Mouse (Mus musculus): ENCODE results near the gene Ehhadh. TPM values are rescaled to one million over a fixed set of nuclear protein-coding genes. Genes with fewer than 3 reads are reported as not detected.

Gene Ehhadh
- total and polyA plus RNA-seq, 3 experiments: 0.01 to 0.11 TPM; not detected in 1

GRCm38 (mm10) chr16:21781895-21782294 is 5.7 kb downstream of the Ehhadh start:
- DNase-seq (ENCODE audit: low spot score): no peak
- H3K4me3 ChIP-seq (ENCODE audit: low read depth, low read length): no peak overlapping the region
- no peaks in the 10 kb centered on the region for H3K36me3 ChIP-seq (replicated peaks)
- no peaks in the 10 kb centered on the region for H3K27me3 ChIP-seq (ENCODE audit: insufficient read depth, low read length)
- no peaks in the 10 kb centered on the region for H3K9me3 ChIP-seq (replicated peaks)
- H3K4me1 ChIP-seq (ENCODE audit: insufficient read depth, low read depth, low read length): peaks cover 20% of the 10 kb centered on the region
- TF ChIP-seq CTCF (IDR thresholded peaks at IDR 0.05; ENCODE audit: low read depth, low read length) (no peak), POLR2AphosphoS5 (IDR thresholded peaks at IDR 0.05; ENCODE audit: insufficient replicate concordance, low read depth, low read length) (no peak), GATA2 (IDR thresholded peaks at IDR 0.05; ENCODE audit: borderline replicate concordance, low read depth, low read length) (no peak), GATA1 (IDR thresholded peaks at IDR 0.05; ENCODE audit: borderline replicate concordance, low read length) (no peak), TAL1 (conservative IDR thresholded peaks at IDR 0.05; ENCODE audit: low read depth, low read length) (no peak)
- ATAC-seq (ENCODE audit: extremely low read depth, insufficient number of reproducible peaks, low FRiP score, poor library complexity, severe bottlenecking): no peak

GRCm38 (mm10) chr16:21781277-21781676 is 6.3 kb downstream of the Ehhadh start:
- Histone ChIP-seq H3K27me3 (ENCODE audit: insufficient read depth, low read length) (no peaks in the 10 kb centered on the region), H3K4me1 (ENCODE audit: insufficient read depth, low read depth, low read length) (peaks cover 20% of the 10 kb centered on the region), H3K36me3 (replicated peaks) (no peaks in the 10 kb centered on the region), H3K4me3 (ENCODE audit: low read depth, low read length) (no peak overlapping the region), H3K9me3 (replicated peaks) (no peaks in the 10 kb centered on the region)
- ATAC-seq (ENCODE audit: extremely low read depth, insufficient number of reproducible peaks, low FRiP score, poor library complexity, severe bottlenecking) (no peak), DNase-seq (ENCODE audit: low spot score) (no peak)
- TF ChIP-seq GATA1 (IDR thresholded peaks at IDR 0.05; ENCODE audit: borderline replicate concordance, low read length): no peak
- TF ChIP-seq GATA2 (IDR thresholded peaks at IDR 0.05; ENCODE audit: borderline replicate concordance, low read depth, low read length): no peak
- no peak for TF ChIP-seq CTCF (IDR thresholded peaks at IDR 0.05; ENCODE audit: low read depth, low read length)
- no peak for TF ChIP-seq POLR2AphosphoS5 (IDR thresholded peaks at IDR 0.05; ENCODE audit: insufficient replicate concordance, low read depth, low read length)
- TF ChIP-seq TAL1 (conservative IDR thresholded peaks at IDR 0.05; ENCODE audit: low read depth, low read length): no peak

GRCm38 (mm10) chr16:21779149-21779548 is 8.5 kb downstream of the Ehhadh start:
- H3K4me1 ChIP-seq (ENCODE audit: insufficient read depth, low read depth, low read length): peaks cover 16% of the 10 kb centered on the region
- TF ChIP-seq GATA2 (IDR thresholded peaks at IDR 0.05; ENCODE audit: borderline replicate concordance, low read depth, low read length) (no peak), POLR2AphosphoS5 (IDR thresholded peaks at IDR 0.05; ENCODE audit: insufficient replicate concordance, low read depth, low read length) (no peak), GATA1 (IDR thresholded peaks at IDR 0.05; ENCODE audit: borderline replicate concordance, low read length) (no peak), TAL1 (conservative IDR thresholded peaks at IDR 0.05; ENCODE audit: low read depth, low read length) (no peak), CTCF (IDR thresholded peaks at IDR 0.05; ENCODE audit: low read depth, low read length) (no peak)
- no peak for DNase-seq (ENCODE audit: low spot score)
- H3K36me3 ChIP-seq (replicated peaks): no peaks in the 10 kb centered on the region
- H3K4me3 ChIP-seq (ENCODE audit: low read depth, low read length): peak overlapping the region; percentile 63; the same call in 1 of the 2 replicates
- peaks cover 10% of the 10 kb centered on the region for H3K27me3 ChIP-seq (ENCODE audit: insufficient read depth, low read length)
- no peaks in the 10 kb centered on the region for H3K9me3 ChIP-seq (replicated peaks)
- no peak for ATAC-seq (ENCODE audit: extremely low read depth, insufficient number of reproducible peaks, low FRiP score, poor library complexity, severe bottlenecking)

GRCm38 (mm10) chr16:21778293-21778866 is 9.2 kb downstream of the Ehhadh start:
- peak; percentile 49 for ATAC-seq (ENCODE audit: extremely low read depth, insufficient number of reproducible peaks, low FRiP score, poor library complexity, severe bottlenecking)
- peak; percentile 24 for DNase-seq (ENCODE audit: low spot score)
- peak overlapping the region; percentile 63 for H3K4me3 ChIP-seq (ENCODE audit: low read depth, low read length)
- peaks cover 16% of the 10 kb centered on the region for H3K4me1 ChIP-seq (ENCODE audit: insufficient read depth, low read depth, low read length)
- TF ChIP-seq CTCF (IDR thresholded peaks at IDR 0.05; ENCODE audit: low read depth, low read length) (no peak), TAL1 (conservative IDR thresholded peaks at IDR 0.05; ENCODE audit: low read depth, low read length) (no peak), GATA1 (IDR thresholded peaks at IDR 0.05; ENCODE audit: borderline replicate concordance, low read length) (no peak), POLR2AphosphoS5 (IDR thresholded peaks at IDR 0.05; ENCODE audit: insufficient replicate concordance, low read depth, low read length) (no peak), GATA2 (IDR thresholded peaks at IDR 0.05; ENCODE audit: borderline replicate concordance, low read depth, low read length) (no peak)
- H3K36me3 ChIP-seq (replicated peaks): no peaks in the 10 kb centered on the region
- peaks cover 15% of the 10 kb centered on the region for H3K27me3 ChIP-seq (ENCODE audit: insufficient read depth, low read length)
- no peaks in the 10 kb centered on the region for H3K9me3 ChIP-seq (replicated peaks)

- H3K27me3 ChIP-seq (ENCODE audit: insufficient read depth, low read length): peaks cover 25% of the 10 kb centered on the region
- H3K9me3 ChIP-seq (replicated peaks): no peaks in the 10 kb centered on the region
- no peak for ATAC-seq (ENCODE audit: extremely low read depth, insufficient number of reproducible peaks, low FRiP score, poor library complexity, severe bottlenecking)
- H3K36me3 ChIP-seq (replicated peaks): no peaks in the 10 kb centered on the region
- DNase-seq (ENCODE audit: low spot score): no peak
- TF ChIP-seq GATA1 (IDR thresholded peaks at IDR 0.05; ENCODE audit: borderline replicate concordance, low read length) (no peak), CTCF (IDR thresholded peaks at IDR 0.05; ENCODE audit: low read depth, low read length) (no peak), POLR2AphosphoS5 (IDR thresholded peaks at IDR 0.05; ENCODE audit: insufficient replicate concordance, low read depth, low read length) (no peak), TAL1 (conservative IDR thresholded peaks at IDR 0.05; ENCODE audit: low read depth, low read length) (no peak), GATA2 (IDR thresholded peaks at IDR 0.05; ENCODE audit: borderline replicate concordance, low read depth, low read length) (no peak)
- H3K4me1 ChIP-seq (ENCODE audit: insufficient read depth, low read depth, low read length): peaks cover 16% of the 10 kb centered on the region
- no peak overlapping the region for H3K4me3 ChIP-seq (ENCODE audit: low read depth, low read length)
Measured at GRCm38 (mm10) chr16:21774725-21775124, 12.9 kb downstream of the Ehhadh start.

- DNase-seq (ENCODE audit: low spot score) (peak; percentile 16), ATAC-seq (ENCODE audit: extremely low read depth, insufficient number of reproducible peaks, low FRiP score, poor library complexity, severe bottlenecking) (no peak)
- TF ChIP-seq POLR2AphosphoS5 (IDR thresholded peaks at IDR 0.05; ENCODE audit: insufficient replicate concordance, low read depth, low read length) (no peak), GATA2 (IDR thresholded peaks at IDR 0.05; ENCODE audit: borderline replicate concordance, low read depth, low read length) (no peak), CTCF (IDR thresholded peaks at IDR 0.05; ENCODE audit: low read depth, low read length) (no peak), GATA1 (IDR thresholded peaks at IDR 0.05; ENCODE audit: borderline replicate concordance, low read length) (no peak), TAL1 (conservative IDR thresholded peaks at IDR 0.05; ENCODE audit: low read depth, low read length) (no peak)
Measured at GRCm38 (mm10) chr16:21769667-21770066, 17.9 kb downstream of the Ehhadh start.

More at GRCm38 (mm10) chr16:21769667-21770066, 17.9 kb downstream of the Ehhadh start:
- no peak overlapping the region for H3K4me3 ChIP-seq (ENCODE audit: low read depth, low read length)
- H3K9me3 ChIP-seq (replicated peaks): no peaks in the 10 kb centered on the region
- no peaks in the 10 kb centered on the region for H3K4me1 ChIP-seq (ENCODE audit: insufficient read depth, low read depth, low read length)
- H3K27me3 ChIP-seq (ENCODE audit: insufficient read depth, low read length): peaks cover 30% of the 10 kb centered on the region
- H3K36me3 ChIP-seq (replicated peaks): no peaks in the 10 kb centered on the region
